Mouse (Mus musculus) right cerebral cortex, adult 18-20 months (tissue): ENCODE measurements at regions not wholly inside any gene's neighbourhood (a gene's known extent, or its start where the extent isn't known, plus 50 kb on each side); places are given as distances from the start of the nearest gene placed in this dataset.

Experiments used
- DNase-seq: peaks from one replicate; pipeline ENCODE4 v3.0.0; 2022; ENCODE audit warnings: mixed read lengths

- DNase-seq, result peak; percentile 33
Observed at GRCm38 (mm10) chr4:5206394-5207099, 413.4 kb upstream of the Impad1 start.

- DNase-seq, result no peak
Observed at GRCm38 (mm10) chr4:5205328-5206208, 412.4 kb upstream of the Impad1 start.

GRCm38 (mm10) chr4:5194272-5194671 is 401.1 kb upstream of the Impad1 start:
- DNase-seq, result no peak

GRCm38 (mm10) chr4:5181591-5181990 is 388.4 kb upstream of the Impad1 start:
- DNase-seq, result no peak

- DNase-seq, result no peak
Observed at GRCm38 (mm10) chr4:5178991-5179693, 386.0 kb upstream of the Impad1 start.

GRCm38 (mm10) chr4:5165263-5165662 is 372.1 kb upstream of the Impad1 start:
- DNase-seq, result no peak

- no peak for DNase-seq
Observed at GRCm38 (mm10) chr4:5160931-5161330, 367.8 kb upstream of the Impad1 start.

- DNase-seq, result peak; percentile 43
Observed at GRCm38 (mm10) chr4:5130726-5131125, 337.6 kb upstream of the Impad1 start.

- DNase-seq, result no peak
Observed at GRCm38 (mm10) chr4:5126059-5126458, 332.9 kb upstream of the Impad1 start.

- DNase-seq, result no peak
Observed at GRCm38 (mm10) chr4:5098411-5098810, 305.3 kb upstream of the Impad1 start.

- DNase-seq, result no peak
Observed at GRCm38 (mm10) chr4:5078723-5079122, 285.6 kb upstream of the Impad1 start.

GRCm38 (mm10) chr4:5074754-5075153 is 281.6 kb upstream of the Impad1 start:
- peak; percentile 36 for DNase-seq

GRCm38 (mm10) chr4:5071243-5071642 is 278.1 kb upstream of the Impad1 start:
- DNase-seq, result no peak

GRCm38 (mm10) chr4:5059290-5059955 is 266.3 kb upstream of the Impad1 start:
- DNase-seq, result no peak

- no peak for DNase-seq
Observed at GRCm38 (mm10) chr4:5029929-5030328, 236.8 kb upstream of the Impad1 start.

GRCm38 (mm10) chr4:4987491-4987890 is 194.3 kb upstream of the Impad1 start:
- peak; percentile 4 for DNase-seq

GRCm38 (mm10) chr4:4983474-4984194 is 190.5 kb upstream of the Impad1 start:
- DNase-seq, result no peak

GRCm38 (mm10) chr4:4971800-4972319 is 178.7 kb upstream of the Impad1 start:
- DNase-seq, result peak; percentile 8

- peak; percentile 16 for DNase-seq
Observed at GRCm38 (mm10) chr4:4948956-4949355, 155.8 kb upstream of the Impad1 start.

GRCm38 (mm10) chr4:4944498-4944897 is 151.3 kb upstream of the Impad1 start:
- no peak for DNase-seq

GRCm38 (mm10) chr4:4925741-4926140 is 132.6 kb upstream of the Impad1 start:
- DNase-seq, result no peak

- DNase-seq, result no peak
Observed at GRCm38 (mm10) chr4:4920256-4920655, 127.1 kb upstream of the Impad1 start.
